Mouse (Mus musculus): Measurements from ENCODE around the gene Etv6.
"Not testable (repeated sequence)": the region's sequence is repeated elsewhere in the genome, so short reads cannot be mapped to it uniquely, and the experiment has no call there.

Gene Etv6

GRCm38 (mm10) chr6:134035490-134036405, at the start of gene Etv6:
Gene Etv6 (plus strand): TSS chr6:134035700.
- DNase-seq = peak; percentile 72

GRCm38 (mm10) chr6:133986161-133986560, 49.3 kb upstream of the Etv6 start:
- DNase-seq = no peak

- no peak for DNase-seq
Measured at GRCm38 (mm10) chr6:133987068-133987591, 48.4 kb upstream of the Etv6 start.

- no peak for DNase-seq
Measured at GRCm38 (mm10) chr6:133988011-133988410, 47.5 kb upstream of the Etv6 start.

DNA sequence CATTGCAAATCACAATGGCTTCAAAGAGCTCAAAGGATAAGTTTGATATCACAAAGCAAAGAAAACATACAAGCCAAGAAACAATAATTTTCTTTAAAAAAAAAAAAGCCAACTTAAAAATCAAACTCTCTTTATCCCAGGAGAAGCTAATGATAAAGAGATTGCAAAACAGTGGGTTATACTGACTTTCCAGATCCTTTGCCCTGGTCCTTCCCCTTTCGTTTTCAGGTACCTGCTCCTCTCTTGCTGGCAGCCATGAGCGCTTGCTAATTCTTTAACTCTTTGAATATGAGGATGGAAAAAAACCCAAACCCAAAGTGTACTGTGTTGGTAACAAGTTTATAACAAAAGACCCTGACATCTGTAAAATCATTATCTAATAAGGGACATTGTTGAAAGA, 38.0 kb upstream of the Etv6 start:
- DNase-seq = no peak

GRCm38 (mm10) chr6:133997935-133998334, 37.6 kb upstream of the Etv6 start:
- DNase-seq = no peak

DNA sequence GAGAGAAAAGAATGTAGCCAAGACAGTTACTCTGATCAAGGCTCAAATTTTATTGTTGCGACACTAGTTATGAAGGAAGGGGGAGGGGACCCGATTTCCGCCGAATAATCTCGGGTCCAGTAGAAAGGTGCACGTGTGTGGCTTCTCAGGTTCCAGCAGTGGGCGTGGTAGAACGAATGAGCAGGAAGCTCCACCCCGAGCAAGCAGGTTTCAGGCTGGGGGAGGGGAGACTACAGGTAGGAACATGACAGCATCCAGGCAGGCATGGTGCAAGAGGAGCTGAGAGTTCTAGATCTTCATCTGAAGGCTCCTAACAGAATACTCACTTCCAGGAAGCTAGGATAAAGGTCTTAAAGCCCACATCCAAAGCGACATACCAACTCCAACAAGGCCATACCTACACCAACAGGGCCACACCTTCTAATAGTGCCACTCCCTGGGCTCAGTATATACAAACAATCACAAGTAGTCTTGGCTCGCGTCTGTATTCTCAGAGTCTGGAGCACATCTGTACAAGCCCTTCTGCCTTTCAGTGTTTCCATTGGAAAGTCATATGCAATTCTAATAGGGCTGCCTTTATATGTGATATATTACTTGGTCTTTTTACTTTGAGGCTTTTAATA, 20.9 kb upstream of the Etv6 start:
- not testable (repeated sequence) for DNase-seq

- DNase-seq = no peak
Measured at GRCm38 (mm10) chr6:134018807-134019206, 16.7 kb upstream of the Etv6 start.

DNA sequence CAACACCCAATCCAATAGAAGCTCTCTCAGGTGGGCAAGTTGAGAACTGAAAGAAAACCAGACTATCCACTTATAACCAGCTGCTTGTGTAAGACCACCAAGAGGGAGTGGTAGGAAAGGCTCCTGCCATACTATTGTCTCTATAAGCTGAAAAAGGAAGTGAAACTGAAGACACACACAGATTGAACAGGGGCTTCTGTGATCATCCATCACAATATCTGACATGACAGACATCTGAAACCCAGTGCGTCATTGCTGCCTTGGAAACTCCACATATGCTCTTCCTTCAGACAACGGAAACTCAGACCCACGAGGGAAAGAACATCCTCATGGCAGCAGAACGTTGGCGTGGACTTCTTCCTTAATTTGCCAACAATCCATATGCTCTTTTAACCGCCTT, 14.7 kb upstream of the Etv6 start:
- DNase-seq = no peak

DNA sequence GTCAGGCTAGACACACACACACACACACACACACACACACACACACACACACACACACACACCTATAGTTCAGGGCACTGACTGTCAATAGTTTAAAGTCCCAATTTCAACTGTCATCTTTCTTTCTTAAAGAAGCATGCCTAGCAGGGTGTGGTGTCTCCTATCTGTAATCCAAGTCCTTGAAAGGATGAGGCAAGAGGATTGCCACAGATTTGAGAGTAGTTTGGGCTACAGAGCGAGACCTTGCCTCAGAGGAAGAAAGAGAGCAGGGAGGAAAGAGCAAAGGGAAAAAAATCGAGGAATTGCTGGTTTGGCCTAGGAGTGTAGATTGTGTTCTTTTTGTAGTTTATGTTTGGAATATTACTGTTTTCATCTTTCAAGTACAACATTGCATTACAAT, 9.2 kb upstream of the Etv6 start:
- no peak for DNase-seq

DNA sequence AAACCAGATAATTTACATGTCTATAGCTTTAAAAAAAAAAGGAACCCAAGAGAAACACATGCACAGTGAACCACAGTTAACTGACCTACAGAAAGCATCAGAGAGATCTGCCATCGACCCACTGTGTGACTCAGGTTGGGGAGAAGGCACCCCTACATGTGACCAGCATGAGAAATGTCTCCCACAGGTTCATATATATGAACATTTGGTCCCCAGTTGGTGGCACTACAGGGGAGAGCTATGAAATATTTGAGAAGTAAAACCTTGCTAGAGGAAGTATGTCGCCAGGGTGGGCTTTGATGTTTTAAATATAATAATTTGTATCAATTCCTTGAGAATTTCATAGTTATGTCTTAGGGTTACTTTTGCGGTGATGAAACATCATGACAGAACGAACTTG, 8.5 kb upstream of the Etv6 start:
- no peak for DNase-seq

- no peak for DNase-seq
Measured at GRCm38 (mm10) chr6:134032451-134032850, 3.0 kb upstream of the Etv6 start.

- no peak for DNase-seq
Measured at GRCm38 (mm10) chr6:134034436-134034835, 1.1 kb upstream of the Etv6 start.

GRCm38 (mm10) chr6:134034904-134035489, 503 bp upstream of the Etv6 start:
- peak; percentile 72 for DNase-seq

- DNase-seq = no peak
Measured at GRCm38 (mm10) chr6:134036491-134036911, 1.0 kb downstream of the Etv6 start.

DNA sequence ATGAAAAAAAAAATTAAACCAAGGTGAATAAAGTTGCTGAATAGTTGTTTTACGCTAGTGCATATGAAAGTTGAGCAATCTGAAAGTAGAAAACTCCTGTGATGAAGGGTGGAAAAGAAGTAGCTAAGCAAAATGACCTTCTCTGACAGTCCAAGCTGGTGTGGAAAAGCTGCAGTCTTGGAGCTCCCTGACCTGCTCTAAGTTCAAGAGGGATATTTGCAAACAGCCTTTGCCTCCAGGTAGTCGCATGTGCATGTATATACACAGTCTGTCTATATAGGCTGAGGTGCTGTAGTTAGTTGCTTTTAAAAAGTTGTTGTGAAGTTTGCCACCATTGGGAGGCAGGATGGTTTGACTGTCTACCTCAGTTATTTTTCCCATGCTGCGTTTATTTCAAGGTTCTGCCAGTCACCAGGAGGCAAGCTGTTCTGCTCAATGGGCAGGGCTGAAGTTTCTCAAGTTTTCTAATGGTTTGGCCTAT, 1.5 kb downstream of the Etv6 start:
- DNase-seq = no peak

DNA sequence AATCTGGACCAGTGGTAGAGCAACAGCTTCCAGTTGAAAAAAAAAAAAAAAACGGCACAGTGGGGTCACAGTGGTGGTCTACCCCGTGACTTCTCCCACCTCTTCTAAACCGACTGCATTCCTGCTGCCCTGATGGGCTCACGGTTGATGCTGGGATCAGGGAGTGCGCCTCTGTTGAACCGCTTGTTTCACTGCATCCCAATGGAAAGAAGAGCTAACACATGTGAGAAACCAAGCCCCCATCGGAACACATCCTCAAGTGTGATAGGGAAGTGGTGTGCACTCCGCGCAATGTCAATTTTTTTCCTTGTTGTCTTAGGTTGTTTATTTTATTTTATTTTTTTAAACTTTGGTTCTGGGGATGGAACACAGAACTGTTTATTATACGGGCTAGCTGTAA, 2.5 kb downstream of the Etv6 start:
- DNase-seq = no peak

- no peak for DNase-seq
Measured at GRCm38 (mm10) chr6:134038881-134039280, 3.4 kb downstream of the Etv6 start.

GRCm38 (mm10) chr6:134039351-134039750, 3.9 kb downstream of the Etv6 start:
- DNase-seq = no peak

GRCm38 (mm10) chr6:134040312-134040711, 4.8 kb downstream of the Etv6 start:
- DNase-seq = no peak

GRCm38 (mm10) chr6:134041286-134041685, 5.8 kb downstream of the Etv6 start:
- no peak for DNase-seq

DNA sequence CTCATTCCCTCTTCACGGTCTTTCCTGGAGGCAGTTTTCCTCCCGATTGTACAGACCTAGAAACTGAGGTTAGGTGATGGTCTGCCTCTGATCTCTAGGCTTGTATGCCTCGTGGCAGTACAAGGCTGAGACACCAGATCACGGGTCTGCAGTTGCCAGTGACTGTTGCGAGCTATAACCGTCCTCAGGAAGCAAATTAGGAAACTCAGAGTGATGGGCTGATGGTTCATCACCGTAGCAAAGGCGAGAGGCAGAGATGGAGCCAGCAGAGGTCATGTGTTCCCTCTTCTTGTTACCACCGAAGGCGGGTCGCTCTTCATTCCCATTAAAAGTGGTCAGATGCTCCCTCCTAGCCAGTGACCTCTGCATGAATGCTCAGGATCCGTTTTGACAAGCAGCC, 6.4 kb downstream of the Etv6 start:
- DNase-seq = no peak

- DNase-seq = no peak
Measured at GRCm38 (mm10) chr6:134043545-134043944, 8.0 kb downstream of the Etv6 start.

All from thymus, postnatal 25 days (tissue).